Mouse (Mus musculus): ENCODE data around the gene Gpr15. TPM values are rescaled to one million over a fixed set of nuclear protein-coding genes. Genes with fewer than 3 reads are reported as not detected.

Gene Gpr15
- total RNA-seq (2015; ENCODE audit: low replicate concordance) (not detected in 2 replicates), total RNA-seq (2017; ENCODE audit: low replicate concordance) (not detected in 2 replicates)

- no peak for ATAC-seq (replicated peaks; ENCODE audit: low FRiP score, poor library complexity, severe bottlenecking)
Measured at GRCm38 (mm10) chr16:58718666-58719120, at the start of gene Gpr15. Gene Gpr15 (minus strand): TSS chr16:58719070.

- no peak for ATAC-seq (replicated peaks; ENCODE audit: low FRiP score, poor library complexity, severe bottlenecking)
Measured at GRCm38 (mm10) chr16:58763076-58763475, 44.2 kb upstream of the Gpr15 start, which contains the start of gene Olfr172. Gene Olfr172 (minus strand): TSS chr16:58763176.

GRCm38 (mm10) chr16:58756191-58756590 is 37.3 kb upstream of the Gpr15 start:
- ATAC-seq (replicated peaks; ENCODE audit: low FRiP score, poor library complexity, severe bottlenecking): no peak

- 0 out of 2 replicates have a peak, but pooled peaks have one; percentile 46 for ATAC-seq (replicated peaks; ENCODE audit: low FRiP score, poor library complexity, severe bottlenecking)
Measured at GRCm38 (mm10) chr16:58751314-58751713, 32.4 kb upstream of the Gpr15 start.

GRCm38 (mm10) chr16:58746715-58747114 is 27.8 kb upstream of the Gpr15 start:
- ATAC-seq (replicated peaks; ENCODE audit: low FRiP score, poor library complexity, severe bottlenecking): no peak

- ATAC-seq (replicated peaks; ENCODE audit: low FRiP score, poor library complexity, severe bottlenecking): no peak
Measured at GRCm38 (mm10) chr16:58740751-58741150, 21.9 kb upstream of the Gpr15 start.

GRCm38 (mm10) chr16:58738800-58739199 is 19.9 kb upstream of the Gpr15 start:
- peak; percentile 76; the same call in 1 of the 2 replicates for ATAC-seq (replicated peaks; ENCODE audit: low FRiP score, poor library complexity, severe bottlenecking)

GRCm38 (mm10) chr16:58738205-58738604 is 19.3 kb upstream of the Gpr15 start:
- ATAC-seq (replicated peaks; ENCODE audit: low FRiP score, poor library complexity, severe bottlenecking): no peak

- ATAC-seq (replicated peaks; ENCODE audit: low FRiP score, poor library complexity, severe bottlenecking): peak; percentile 59
Measured at GRCm38 (mm10) chr16:58728176-58728671, 9.4 kb upstream of the Gpr15 start.

- ATAC-seq (replicated peaks; ENCODE audit: low FRiP score, poor library complexity, severe bottlenecking): peak; percentile 99
Measured at GRCm38 (mm10) chr16:58727477-58728131, 8.7 kb upstream of the Gpr15 start, which contains the start of gene Cldnd1. Gene Cldnd1 (plus strand): TSS chr16:58727910.

- no peak for ATAC-seq (replicated peaks; ENCODE audit: low FRiP score, poor library complexity, severe bottlenecking)
Measured at GRCm38 (mm10) chr16:58726680-58727476, 8.0 kb upstream of the Gpr15 start.

- no peak for ATAC-seq (replicated peaks; ENCODE audit: low FRiP score, poor library complexity, severe bottlenecking)
Measured at GRCm38 (mm10) chr16:58722292-58722691, 3.4 kb upstream of the Gpr15 start.

- no peak for ATAC-seq (replicated peaks; ENCODE audit: low FRiP score, poor library complexity, severe bottlenecking)
Measured at GRCm38 (mm10) chr16:58715018-58715417, 3.9 kb downstream of the Gpr15 start.

GRCm38 (mm10) chr16:58713128-58713527 is 5.7 kb downstream of the Gpr15 start:
- ATAC-seq (replicated peaks; ENCODE audit: low FRiP score, poor library complexity, severe bottlenecking): no peak

GRCm38 (mm10) chr16:58712221-58712620 is 6.6 kb downstream of the Gpr15 start:
- ATAC-seq (replicated peaks; ENCODE audit: low FRiP score, poor library complexity, severe bottlenecking): no peak

- no peak for ATAC-seq (replicated peaks; ENCODE audit: low FRiP score, poor library complexity, severe bottlenecking)
Measured at GRCm38 (mm10) chr16:58709536-58709935, 9.3 kb downstream of the Gpr15 start.

- ATAC-seq (replicated peaks; ENCODE audit: low FRiP score, poor library complexity, severe bottlenecking): no peak
Measured at GRCm38 (mm10) chr16:58708601-58709475, 10.0 kb downstream of the Gpr15 start.

GRCm38 (mm10) chr16:58707276-58707905 is 11.5 kb downstream of the Gpr15 start:
- ATAC-seq (replicated peaks; ENCODE audit: low FRiP score, poor library complexity, severe bottlenecking): no peak

GRCm38 (mm10) chr16:58704999-58705398 is 13.9 kb downstream of the Gpr15 start:
- no peak for ATAC-seq (replicated peaks; ENCODE audit: low FRiP score, poor library complexity, severe bottlenecking)

Data from erythroblast, adult 5-6 weeks (primary cell).